Mouse (Mus musculus): ENCODE measurements around the gene Gm3183. TPM values are rescaled to one million over a fixed set of nuclear protein-coding genes. Genes with fewer than 3 reads are reported as not detected.
"Not testable (repeated sequence)": the region's sequence is repeated elsewhere in the genome, so short reads cannot be mapped to it uniquely, and the experiment has no call there.

Gene Gm3183
- not detected in 2 replicates for polyA plus RNA-seq (2012; rRNA removed)

GRCm38 (mm10) chr5:94865136-94865535 lies at the start of gene Gm3183:
Gene Gm3183 (plus strand): TSS chr5:94865436.
- not testable (repeated sequence) for H3K4me1 ChIP-seq (ENCODE audit: control insufficient read depth, insufficient read depth, low read length); DNase-seq; H3K4me3 ChIP-seq (replicated peaks; ENCODE audit: insufficient read depth, low read depth, low read length); H3K27me3 ChIP-seq (ENCODE audit: control insufficient read depth, insufficient read depth, low read length); H3K27ac ChIP-seq (ENCODE audit: insufficient read depth, low read length)
- WGBS, result no CpG with 5 or more reads among the region's 1 CpGs

Other genes with a start within 250 kb of the Gm3183 start
- gene Gm3147, start 249.1 kb upstream of the Gm3183 start, polyA plus RNA-seq (2012; rRNA removed), result not detected in 2 replicates
- gene Gm6509, start 241.5 kb upstream of the Gm3183 start, polyA plus RNA-seq (2012; rRNA removed), result not detected in 2 replicates
- not detected in 2 replicates for gene Gm6205, start 217.1 kb upstream of the Gm3183 start, polyA plus RNA-seq (2012; rRNA removed)
- gene Gm6367, start 123.2 kb downstream of the Gm3183 start, polyA plus RNA-seq (2012; rRNA removed), result not detected in 2 replicates
- not detected in 2 replicates for gene Gm7942, start 241.5 kb downstream of the Gm3183 start, polyA plus RNA-seq (2012; rRNA removed)

Data from cerebellum, adult 2 months (tissue).